Mouse (Mus musculus) CH12.LX (cell line): Measurements from ENCODE around the gene Pde5a. TPM values are rescaled to one million over a fixed set of nuclear protein-coding genes. Genes with fewer than 3 reads are reported as not detected.

Source experiments
- DNase-seq: peaks from one replicate; pipeline ENCODE4 v3.0.0-alpha.2; 2013; ENCODE audit errors: extremely low read depth
- H3K27ac ChIP-seq: 2 replicates; pipeline ENCODE4 v1.5.1; 2012; ENCODE audit warnings: low read depth, mild to moderate bottlenecking, control low read depth, moderate library complexity; ENCODE audit not compliant: insufficient read depth
- H3K27me3 ChIP-seq: replicated peaks from 2 replicates; pipeline ENCODE3; 2012; ENCODE audit warnings: inconsistent platforms
- H3K36me3 ChIP-seq, 2 experiments: replicated peaks in 1 of 2; 2 replicates each; pipeline versions ENCODE3 to v1.6.1; 2012; ENCODE audit warnings: inconsistent platforms in 1 of 2, low read length in 1 of 2, mild to moderate bottlenecking in 1 of 2, mixed read lengths in 1 of 2, moderate library complexity in 1 of 2; ENCODE audit not compliant: control insufficient read depth in 1 of 2, insufficient read depth in 1 of 2
- H3K4me1 ChIP-seq, 2 experiments: 2 replicates each; pipeline ENCODE4 v1.6.1; 2012; ENCODE audit warnings: inconsistent platforms in 1 of 2, moderate library complexity in 1 of 2; ENCODE audit not compliant: insufficient read depth in 2 of 2, control insufficient read depth in 1 of 2
- H3K4me2 ChIP-seq: 2 replicates; pipeline ENCODE4 v1.6.1; 2012; ENCODE audit warnings: low read depth, mild to moderate bottlenecking, control low read depth; ENCODE audit not compliant: poor library complexity, insufficient read depth, severe bottlenecking
- H3K4me3 ChIP-seq, 3 experiments: fragments of 150-350 bp in 1 of 3; sonication (generic) in 1 of 3; replicated peaks in 1 of 3; 2 replicates each; pipeline versions ENCODE3 to v1.5.1; 2011 to 2012; ENCODE audit warnings: low read depth in 2 of 3, low read length in 2 of 3, mild to moderate bottlenecking in 2 of 3, moderate library complexity in 2 of 3, control low read depth in 1 of 3, improper control_type of control experiment in 1 of 3, inconsistent platforms in 1 of 3, mixed read lengths in 1 of 3; ENCODE audit not compliant: poor library complexity in 1 of 3
- H3K79me2 ChIP-seq: replicated peaks from 2 replicates; pipeline ENCODE4 v1.6.1; 2012; ENCODE audit warnings: mild to moderate bottlenecking, moderate library complexity; ENCODE audit not compliant: control insufficient read depth, poor library complexity, insufficient read depth, severe bottlenecking; ENCODE audit errors: extremely low read depth
- H3K9ac ChIP-seq: 2 replicates; pipeline ENCODE4 v1.6.1; 2012; ENCODE audit warnings: low read depth, mild to moderate bottlenecking, control low read depth, moderate library complexity; ENCODE audit not compliant: insufficient read depth
- H3K9me3 ChIP-seq: replicated peaks from 2 replicates; pipeline ENCODE3; 2012; ENCODE audit warnings: low read length, inconsistent platforms, mixed read lengths
- CHD1 ChIP-seq: IDR thresholded peaks from 2 replicates; pipeline ENCODE4 v1.6.1; 2012; ENCODE audit warnings: low read depth, low read length, improper control_type of control experiment, inconsistent platforms
- CHD2 ChIP-seq: IDR thresholded peaks from 2 replicates; pipeline ENCODE4 v1.6.1; 2011; ENCODE audit warnings: low read length, improper control_type of control experiment
- CTCF ChIP-seq, 2 experiments: IDR thresholded peaks in 1 of 2; conservative IDR thresholded peaks in 1 of 2; 2 replicates each; pipeline ENCODE4 v1.5.1; 2011 to 2012; ENCODE audit warnings: low read depth in 2 of 2, low read length in 2 of 2, improper control_type of control experiment in 1 of 2, inconsistent platforms in 1 of 2, mild to moderate bottlenecking in 1 of 2, moderate library complexity in 1 of 2
- E2F4 ChIP-seq: IDR thresholded peaks from 2 replicates; pipeline ENCODE4 v1.6.1; 2011; ENCODE audit warnings: low read depth, low read length, improper control_type of control experiment; ENCODE audit not compliant: insufficient replicate concordance
- ELF1 ChIP-seq: IDR thresholded peaks from 2 replicates; pipeline ENCODE4 v1.6.1; 2014; ENCODE audit warnings: low read depth, mild to moderate bottlenecking, inconsistent platforms, low read length, improper control_type of control experiment
- GABPA ChIP-seq: IDR thresholded peaks from 2 replicates; pipeline ENCODE4 v1.6.1; 2012; ENCODE audit warnings: low read depth, low read length, improper control_type of control experiment, inconsistent platforms; ENCODE audit not compliant: insufficient replicate concordance
- IRF4 ChIP-seq: IDR thresholded peaks from 2 replicates; pipeline ENCODE4 v1.6.1; 2014; ENCODE audit warnings: low read depth, mild to moderate bottlenecking, inconsistent platforms, low read length, improper control_type of control experiment
- KAT2A ChIP-seq: IDR thresholded peaks from 2 replicates; pipeline ENCODE4 v1.6.1; 2012; ENCODE audit warnings: low read length, improper control_type of control experiment, inconsistent platforms; ENCODE audit not compliant: insufficient replicate concordance
- MAX ChIP-seq: IDR thresholded peaks from 2 replicates; pipeline ENCODE4 v1.6.1; 2011; ENCODE audit warnings: low read length, improper control_type of control experiment
- MEF2A ChIP-seq: IDR thresholded peaks from 2 replicates; pipeline ENCODE4 v1.6.1; 2014; ENCODE audit warnings: low read depth, mild to moderate bottlenecking, inconsistent platforms, low read length, improper control_type of control experiment, borderline replicate concordance
- MXI1 ChIP-seq: IDR thresholded peaks from 2 replicates; pipeline ENCODE4 v1.6.1; 2011; ENCODE audit warnings: mild to moderate bottlenecking, low read depth, low read length, improper control_type of control experiment
- MYC ChIP-seq: IDR thresholded peaks from 2 replicates; pipeline ENCODE4 v1.6.1; 2011; ENCODE audit warnings: low read depth, mild to moderate bottlenecking, improper control_type of control experiment, low read length
- NELFE ChIP-seq: IDR thresholded peaks from 2 replicates; pipeline ENCODE4 v1.6.1; 2011; ENCODE audit warnings: low read depth, low read length, improper control_type of control experiment
- NRF1 ChIP-seq: IDR thresholded peaks from 2 replicates; pipeline ENCODE4 v1.6.1; 2014; ENCODE audit warnings: low read depth, mild to moderate bottlenecking, inconsistent platforms, low read length, improper control_type of control experiment, moderate library complexity
- PAX5 ChIP-seq: IDR thresholded peaks from 2 replicates; pipeline ENCODE4 v1.6.1; 2012; ENCODE audit warnings: low read length, inconsistent platforms, mixed read lengths
- POLR2A ChIP-seq: IDR thresholded peaks from 2 replicates; pipeline ENCODE4 v1.6.1; 2011; ENCODE audit warnings: low read depth, mild to moderate bottlenecking, improper control_type of control experiment, low read length
- POLR2AphosphoS2 ChIP-seq: IDR thresholded peaks from 2 replicates; pipeline ENCODE4 v1.6.1; 2011; ENCODE audit warnings: low read depth, low read length, improper control_type of control experiment
- RCOR1 ChIP-seq: conservative IDR thresholded peaks from 2 replicates; pipeline ENCODE4 v1.6.1; 2012; ENCODE audit warnings: low read depth, mild to moderate bottlenecking, inconsistent platforms, low read length, improper control_type of control experiment
- SIN3A ChIP-seq: IDR thresholded peaks from 2 replicates; pipeline ENCODE4 v1.6.1; 2012; ENCODE audit warnings: low read length, improper control_type of control experiment, inconsistent platforms
- SMC3 ChIP-seq: IDR thresholded peaks from 2 replicates; pipeline ENCODE4 v1.6.1; 2011; ENCODE audit warnings: low read depth, low read length, improper control_type of control experiment
- TBP ChIP-seq: conservative IDR thresholded peaks from 2 replicates; pipeline ENCODE4 v1.6.1; 2011; ENCODE audit warnings: low read depth, low read length, improper control_type of control experiment
- USF1 ChIP-seq: IDR thresholded peaks from 2 replicates; pipeline ENCODE4 v1.6.1; 2014; ENCODE audit warnings: low read depth, mild to moderate bottlenecking, inconsistent platforms, low read length, improper control_type of control experiment
- USF2 ChIP-seq: conservative IDR thresholded peaks from 2 replicates; pipeline ENCODE4 v1.6.1; 2011; ENCODE audit warnings: low read depth, low read length, improper control_type of control experiment
- ZC3H11A ChIP-seq: IDR thresholded peaks from 2 replicates; pipeline ENCODE4 v1.6.1; 2012; ENCODE audit warnings: low read depth, mild to moderate bottlenecking, inconsistent platforms, low read length, improper control_type of control experiment
- ZKSCAN1 ChIP-seq: IDR thresholded peaks from 2 replicates; pipeline ENCODE4 v1.6.1; 2012; ENCODE audit warnings: low read depth, inconsistent platforms, low read length, improper control_type of control experiment, borderline replicate concordance
- ZMIZ1 ChIP-seq: IDR thresholded peaks from 2 replicates; pipeline ENCODE4 v1.6.1; 2012; ENCODE audit warnings: low read depth, mild to moderate bottlenecking, inconsistent platforms, low read length, improper control_type of control experiment
- ZNF384 ChIP-seq: IDR thresholded peaks from 2 replicates; pipeline ENCODE4 v1.6.1; 2012; ENCODE audit warnings: low read depth, low read length, improper control_type of control experiment, inconsistent platforms
- dilution Hi-C: fragments of 300-500 bp; cut with MboI; formaldehyde crosslinking; loops from 2 replicates; pipeline ENCODE4 v1.14.3; 2020; ENCODE audit warnings: low sequenced_read_pairs; ENCODE audit not compliant: extremely low pct_unique_long_range_greater_than_20kb, extremely low pct_ligation_motif_present
- in situ Hi-C: fragments of 300-500 bp; cut with MboI; formaldehyde crosslinking; loops from 3 replicates; pipeline ENCODE4 v1.14.3; 2019; ENCODE audit warnings: low sequenced_read_pairs, low pct_ligation_motif_present, low pct_unique_long_range_greater_than_20kb, mixed read lengths
- polyA plus RNA-seq: library from polyadenylated mRNA; unstranded; fragments of >175 nt; gene quantifications from 2 replicates; pipeline ENCODE4 v1.2.1, GENCODE M21; 2012; ENCODE audit warnings: low read depth; ENCODE audit not compliant: insufficient read length
- total RNA-seq, 2 experiments: library from RNA; depleted of rRNA; stranded (reverse); fragments of 300-350 nt in 1 of 2; fragments of >200 nt in 1 of 2; gene quantifications; 2 replicates each; pipeline ENCODE4 v1.2.3; 2012 to 2014

The Pde5a gene
- total and polyA plus RNA-seq, 3 experiments: 0.60 to 1.1 (median 1.0) TPM

DNA sequence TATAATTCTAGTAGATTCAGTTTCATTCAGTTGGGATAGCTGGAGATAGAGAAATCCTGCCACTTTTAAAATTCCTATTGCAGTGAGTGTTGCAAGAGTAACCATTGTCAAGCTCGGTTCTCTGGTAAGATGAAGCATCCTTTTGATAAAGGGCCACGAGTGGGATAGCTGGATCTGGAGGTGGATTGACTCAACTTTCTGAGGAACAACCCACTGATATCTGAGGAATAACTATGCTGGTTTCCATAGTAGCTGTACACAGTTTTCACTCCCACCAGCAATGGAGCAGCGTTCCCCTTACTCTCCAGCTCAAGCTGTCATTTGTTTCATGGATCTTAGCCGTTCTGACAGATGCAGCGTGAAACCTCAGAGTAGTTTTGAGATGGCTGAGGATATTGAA, 82.2 kb downstream of the Pde5a start:
- no peak for DNase-seq
- Histone ChIP-seq H3K4me2 (0 out of 2 replicates have a peak overlapping the region, but pooled peaks have one; percentile 29), H3K79me2 (peaks cover 2% of the 10 kb centered on the region; the same call in 1 of the 2 replicates), H3K4me1 (peaks cover 3 to 6% of the 10 kb centered on the region in 2 experiments; a peak in 1 of 4 replicates), H3K9me3 (no peaks in the 10 kb centered on the region), H3K27me3 (no peaks in the 10 kb centered on the region), H3K27ac (no peak overlapping the region), H3K36me3 (no peaks in the 10 kb centered on the region), H3K9ac (no peak overlapping the region), H3K4me3 (peak overlapping the region; percentile 17 to 30 (median 19))
- TF ChIP-seq POLR2AphosphoS2 (no peak), USF1 (no peak), E2F4 (no peak), PAX5 (no peak), SMC3 (no peak), NRF1 (no peak), CHD1 (no peak), ZKSCAN1 (no peak), ELF1 (no peak), ZNF384 (no peak), CTCF (conservative IDR thresholded peaks at IDR 0.05 in 1 of 2, IDR thresholded peaks at IDR 0.05 in 1 of 2; ENCODE audit: low read depth in 2 of 2, low read length in 2 of 2) (no peak), SIN3A (no peak), TBP (no peak), USF2 (no peak), CHD2 (no peak)
- dilution Hi-C loops (no loop called here), in situ Hi-C loops (no loop called here)

DNA sequence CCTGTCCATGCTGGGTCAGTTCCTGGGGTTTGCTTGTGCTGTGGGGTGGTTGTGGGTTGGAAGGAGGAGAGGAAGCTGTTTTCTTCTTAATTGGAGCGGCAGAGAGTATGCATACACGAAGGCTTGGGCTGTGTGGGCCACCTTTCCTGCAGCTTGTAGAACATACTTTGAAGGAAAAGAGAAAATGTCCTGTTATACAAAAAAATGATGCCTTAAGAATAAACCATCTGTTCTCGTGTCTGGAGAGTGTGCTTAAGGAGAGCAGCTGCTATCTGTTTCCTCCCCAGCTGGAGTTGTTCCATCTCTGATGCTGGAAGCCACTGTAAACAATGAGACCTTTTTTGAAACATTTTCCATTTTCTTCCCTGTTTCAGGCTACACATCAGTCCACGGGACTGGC, 85.8 kb downstream of the Pde5a start:
- no peaks in the 10 kb centered on the region for H3K27me3 ChIP-seq
- peaks cover 3 to 6% of the 10 kb centered on the region in 2 experiments; a peak in 1 of 4 replicates for H3K4me1 ChIP-seq
- no peak overlapping the region for H3K27ac ChIP-seq
- TF ChIP-seq POLR2AphosphoS2 (no peak), MXI1 (no peak), GABPA (no peak), USF1 (no peak), MEF2A (no peak), KAT2A (no peak), ZC3H11A (no peak), E2F4 (no peak), ZKSCAN1 (no peak), ZNF384 (no peak), RCOR1 (no peak), MYC (no peak), MAX (no peak), IRF4 (no peak), NELFE (no peak), POLR2A (no peak), ZMIZ1 (no peak)
- H3K4me2 ChIP-seq: no peak overlapping the region
- no peak for DNase-seq
- no peaks in the 10 kb centered on the region for H3K9me3 ChIP-seq
- H3K4me3 ChIP-seq: no peak overlapping the region
- peaks cover 2% of the 10 kb centered on the region; the same call in 1 of the 2 replicates for H3K79me2 ChIP-seq
- dilution Hi-C loops (no loop called here), in situ Hi-C loops (no loop called here)
- H3K36me3 ChIP-seq: no peaks in the 10 kb centered on the region
- H3K9ac ChIP-seq: no peak overlapping the region
